Mouse (Mus musculus) small intestine, adult 2 months (tissue): ENCODE measurements around the gene Magi1.

Experiments used
- CTCF ChIP-seq: fragments of 200-500 bp; IDR thresholded peaks from 2 replicates; pipeline ENCODE4 v1.5.1; 2012; ENCODE audit warnings: low read depth, mild to moderate bottlenecking, control low read depth, inconsistent platforms, low read length, moderate library complexity, mixed read lengths; ENCODE audit not compliant: insufficient replicate concordance, insufficient read length; ENCODE audit errors: extremely low read depth
- POLR2A ChIP-seq: fragments of 200-500 bp; IDR thresholded peaks from 2 replicates; pipeline ENCODE4 v1.6.1; 2012; ENCODE audit warnings: low read depth, mild to moderate bottlenecking, control low read depth, inconsistent platforms, low read length, moderate library complexity

- TF ChIP-seq POLR2A = no peak
- TF ChIP-seq CTCF = no peak
Observed at GRCm38 (mm10) chr6:93983551-93983950, 300.2 kb downstream of the Magi1 start.
